Mouse (Mus musculus): ENCODE measurements around the gene Gm28053.

The Gm28053 gene

GRCm38 (mm10) chr6:48741273-48741672, 22.9 kb downstream of the Gm28053 start:
- no peak for DNase-seq (ENCODE audit: low spot score)

DNA sequence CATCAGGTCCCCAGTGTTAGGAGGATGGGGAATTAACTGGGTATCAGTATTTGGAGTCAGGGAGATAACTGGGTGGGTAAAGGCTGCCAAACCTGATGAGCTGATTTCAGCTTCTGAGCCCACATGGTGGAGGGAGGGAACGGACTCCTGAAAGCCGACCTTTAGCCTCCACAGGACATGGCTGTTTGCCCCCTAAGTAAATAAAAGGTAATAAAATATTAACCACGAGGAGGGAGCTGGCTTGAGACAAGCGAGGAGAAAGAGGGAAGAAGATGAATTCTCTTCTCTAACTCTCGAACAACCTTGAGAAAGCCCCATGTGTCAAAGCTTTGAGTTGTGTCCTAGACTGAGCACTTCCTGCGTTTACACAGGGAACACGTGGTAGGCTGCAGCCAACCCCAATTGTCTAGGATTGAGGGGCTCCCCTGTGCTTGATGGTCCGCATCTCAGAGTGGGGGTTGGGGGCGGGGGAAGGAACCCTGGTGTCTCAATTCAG, 23.4 kb downstream of the Gm28053 start:
- DNase-seq (ENCODE audit: low spot score), result no peak

GRCm38 (mm10) chr6:48742422-48743351, 24.3 kb downstream of the Gm28053 start:
- no peak for DNase-seq (ENCODE audit: low spot score)

- no peak for DNase-seq (ENCODE audit: low spot score)
These were observed 27.1 kb downstream of the Gm28053 start for GRCm38 (mm10) chr6:48745490-48745889.

DNA sequence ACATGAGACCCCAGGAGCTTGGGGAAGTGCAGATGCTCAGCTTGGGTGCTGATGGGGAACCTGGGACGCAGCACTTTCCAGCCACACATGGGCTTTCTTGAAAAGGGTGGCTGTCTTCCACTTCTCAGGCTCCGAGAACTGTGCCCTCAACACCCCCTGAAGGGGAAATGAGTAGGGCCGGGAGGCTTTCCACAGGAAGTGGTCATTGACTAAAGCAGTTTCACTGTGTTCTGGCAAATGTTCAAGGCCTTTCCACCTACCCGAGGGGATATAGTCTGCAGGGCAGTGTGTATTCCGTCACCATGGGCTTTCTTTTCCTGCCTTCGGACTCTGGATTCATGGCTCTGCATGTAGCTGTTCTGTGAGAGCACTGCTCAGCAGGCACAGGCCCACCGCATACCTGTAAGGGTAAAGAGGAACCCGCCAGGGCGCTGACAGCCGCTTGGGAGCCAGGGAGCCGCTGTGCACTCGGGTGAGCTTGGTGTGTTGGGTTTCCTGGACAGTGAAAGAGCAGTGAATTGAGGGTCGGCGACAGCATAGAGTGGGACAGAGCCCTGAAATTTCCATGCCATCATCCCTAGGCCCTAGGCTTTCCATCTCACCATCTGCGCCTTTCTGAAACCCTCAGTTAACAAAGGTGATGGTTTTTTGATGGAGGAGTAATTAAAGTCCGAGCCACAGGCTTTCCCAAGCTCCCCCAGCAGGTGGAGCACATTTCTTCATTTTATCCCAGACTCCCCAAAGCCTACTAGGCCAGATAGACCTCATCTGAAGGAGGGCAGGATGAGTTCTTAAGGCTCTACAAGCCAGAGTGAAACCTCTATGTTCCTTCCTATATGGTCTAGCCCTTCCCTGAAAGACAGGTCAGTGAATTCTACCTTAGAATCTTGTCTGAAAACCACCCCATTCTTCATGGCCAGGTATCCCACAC, 27.8 kb downstream of the Gm28053 start, which contains the start of gene Gimap5:
Gimap5 (plus strand) TSS at position 239 of the 931 bp plus-strand sequence.
- no peak for DNase-seq (ENCODE audit: low spot score)

DNA sequence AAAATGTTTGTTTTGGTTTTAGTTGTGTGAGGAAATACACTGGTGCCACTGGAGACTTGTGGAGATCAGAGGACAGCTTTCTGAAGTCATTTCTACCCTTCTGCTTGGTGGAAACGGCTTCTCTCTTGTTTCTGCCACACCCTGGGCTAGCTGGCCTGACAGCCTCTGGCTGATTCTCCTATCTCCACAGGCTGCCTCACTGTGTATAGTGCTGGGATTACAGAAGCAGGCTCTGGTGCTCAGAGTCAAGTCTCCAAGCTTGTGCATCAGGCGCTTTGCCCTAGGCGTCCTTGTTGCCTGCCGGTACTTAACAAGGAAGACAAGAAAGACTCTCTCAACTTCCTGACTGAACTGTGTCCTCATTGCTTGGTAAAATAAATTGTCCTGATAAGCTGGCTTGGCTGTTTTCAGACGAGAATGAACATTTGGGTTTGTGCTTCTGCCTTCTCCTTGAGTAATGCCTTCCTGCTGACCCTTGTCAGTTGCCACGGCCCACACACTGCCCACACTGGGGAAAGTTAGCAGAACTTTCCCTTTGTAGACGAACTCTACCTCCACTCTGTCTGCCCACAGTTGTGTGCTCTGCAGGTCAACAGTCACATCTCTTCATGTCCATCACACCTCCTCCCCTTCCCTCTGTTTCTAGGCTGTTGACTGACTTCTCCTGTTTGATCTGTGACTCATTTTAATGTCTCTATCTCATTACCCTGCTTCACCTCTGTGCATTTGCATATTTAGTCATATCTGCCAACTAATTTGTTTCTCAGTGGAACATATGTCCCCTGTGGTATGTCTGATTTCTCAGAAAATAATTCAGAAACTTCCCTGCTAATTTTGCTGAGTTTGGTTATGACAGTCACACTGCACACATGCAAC, 28.9 kb downstream of the Gm28053 start:
- DNase-seq (ENCODE audit: low spot score), result no peak

DNA sequence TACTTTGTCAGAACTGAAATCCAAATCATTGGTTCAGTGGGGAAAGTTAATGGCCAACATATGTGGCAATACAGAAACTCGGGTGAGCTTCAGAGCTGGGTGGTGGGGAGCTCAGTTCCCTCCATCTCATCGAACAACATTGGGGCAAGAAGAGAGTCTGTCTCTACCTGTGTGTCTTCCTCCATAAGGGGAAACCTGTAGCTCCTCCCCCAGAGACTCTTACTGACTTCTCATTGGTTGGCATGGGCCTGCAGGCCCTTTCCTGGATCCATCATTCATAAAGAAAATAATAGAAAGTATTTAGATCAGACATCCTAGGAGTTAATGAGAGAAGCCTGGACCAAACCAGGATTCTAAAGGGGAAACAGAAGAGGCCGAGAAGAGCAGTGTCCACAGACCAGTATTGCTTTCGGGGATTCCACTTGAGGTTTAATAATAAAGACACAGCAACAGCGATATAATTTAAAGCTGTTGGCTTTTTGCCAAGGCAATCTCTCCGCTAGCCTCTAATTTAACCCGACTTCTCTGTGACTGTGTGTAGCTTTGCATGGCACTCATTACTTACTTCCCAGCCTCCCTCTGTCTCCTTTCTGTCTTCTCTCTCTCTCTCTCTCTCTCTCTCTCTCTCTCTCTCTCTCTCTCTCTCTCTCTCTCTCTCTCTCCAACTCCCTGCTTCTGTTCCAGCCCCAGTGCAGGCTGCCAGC, 45.3 kb downstream of the Gm28053 start:
- no peak for DNase-seq (ENCODE audit: low spot score)

DNA sequence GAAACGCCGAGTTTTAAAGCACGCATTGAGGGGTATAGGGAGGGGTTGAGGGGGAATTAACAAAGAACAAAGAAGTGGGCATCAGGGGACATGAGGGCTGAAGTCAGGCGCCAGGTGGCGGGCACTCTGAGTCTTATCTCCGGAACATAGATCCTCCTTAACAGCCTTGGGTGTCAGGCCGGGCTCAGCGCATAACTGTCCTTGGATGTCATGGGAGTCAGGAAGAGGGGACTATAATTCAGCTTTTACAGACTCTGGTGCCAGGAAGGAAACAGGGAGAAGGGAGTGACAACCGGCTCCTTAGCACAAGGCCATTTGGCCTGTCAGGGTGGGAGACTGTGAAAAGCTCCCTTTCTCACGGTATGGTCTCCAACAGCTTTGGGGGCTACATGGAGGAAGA, 46.1 kb downstream of the Gm28053 start:
- no peak for DNase-seq (ENCODE audit: low spot score)

DNA sequence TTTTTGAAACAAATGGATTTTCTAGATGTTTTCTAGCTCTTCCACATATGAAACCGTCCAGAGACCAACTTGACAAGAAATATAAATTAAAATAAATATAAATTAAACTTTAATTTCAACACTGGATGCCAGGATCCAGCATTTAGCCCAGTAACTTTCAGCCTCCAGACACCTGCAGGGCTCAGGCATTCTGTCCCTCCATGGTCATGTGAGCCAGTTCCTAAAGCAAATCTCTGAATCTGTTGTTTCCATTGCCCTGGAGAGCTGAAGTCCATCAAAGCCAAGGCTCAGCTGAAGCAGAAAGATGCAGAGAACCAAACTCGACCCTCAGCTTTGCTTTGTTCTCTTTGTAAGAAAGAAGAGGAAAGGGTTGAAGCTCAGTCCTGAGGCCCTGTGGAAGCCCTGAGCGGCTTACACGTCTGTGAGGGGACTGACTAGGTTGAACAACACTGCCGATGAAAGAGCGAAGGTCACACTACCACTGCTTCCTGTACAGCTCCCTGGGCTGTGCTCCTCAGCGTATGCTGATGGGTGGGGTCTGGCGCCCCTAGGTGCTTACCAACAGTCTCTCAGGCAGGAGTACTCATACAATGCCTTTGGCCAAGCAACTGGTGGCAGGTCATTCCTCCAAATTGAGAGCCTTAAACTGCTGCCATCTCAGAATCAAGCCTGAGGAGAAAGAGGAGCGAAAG, 49.9 kb downstream of the Gm28053 start:
- DNase-seq (ENCODE audit: low spot score), result no peak

DNA sequence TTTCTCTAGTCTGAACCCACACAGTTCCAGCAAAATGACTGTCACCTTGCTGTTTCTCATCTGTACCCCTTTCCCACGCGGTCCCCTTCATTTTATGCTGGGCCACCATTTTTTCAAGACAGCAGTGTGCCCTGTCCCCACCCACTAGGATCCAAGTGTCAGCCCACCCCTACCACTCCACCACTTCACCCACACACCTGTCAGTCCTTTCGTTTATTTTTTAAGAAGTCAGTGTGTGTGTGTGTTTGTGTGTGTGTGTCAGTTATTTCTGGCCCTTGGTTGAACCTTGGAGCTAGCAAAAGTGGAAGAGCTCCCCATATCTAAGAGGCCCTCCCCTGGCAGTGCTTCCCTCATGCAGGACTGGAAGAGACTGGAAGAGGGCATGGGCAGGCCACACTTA, 50.5 kb downstream of the Gm28053 start:
- DNase-seq (ENCODE audit: low spot score), result no peak

GRCm38 (mm10) chr6:48770696-48771095, 52.3 kb downstream of the Gm28053 start, which contains the start of gene Gimap3:
TSS of gene Gimap3 (minus strand) at chr6:48770851.
- no peak for DNase-seq (ENCODE audit: low spot score)

DNA sequence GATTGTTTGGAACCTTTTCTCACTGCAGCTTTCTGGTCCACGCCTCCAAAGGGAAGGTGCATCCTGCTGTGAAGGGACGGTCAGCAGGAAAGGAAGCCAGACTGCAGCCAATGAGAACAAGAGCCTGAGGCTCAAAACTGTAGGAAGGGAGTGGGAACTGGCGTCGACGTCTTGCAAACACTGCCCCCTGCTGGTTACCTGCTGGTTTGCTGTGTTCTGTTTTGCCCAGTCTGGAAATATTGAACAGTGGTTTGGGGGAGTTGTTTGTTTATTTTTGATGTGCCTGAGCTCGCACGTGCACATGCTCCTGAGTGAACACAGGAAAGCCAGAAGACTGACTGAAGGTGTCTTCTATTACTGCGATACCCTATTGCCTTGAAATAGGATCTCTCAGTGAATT, 53.6 kb downstream of the Gm28053 start:
- peak; percentile 68 for DNase-seq (ENCODE audit: low spot score)

DNA sequence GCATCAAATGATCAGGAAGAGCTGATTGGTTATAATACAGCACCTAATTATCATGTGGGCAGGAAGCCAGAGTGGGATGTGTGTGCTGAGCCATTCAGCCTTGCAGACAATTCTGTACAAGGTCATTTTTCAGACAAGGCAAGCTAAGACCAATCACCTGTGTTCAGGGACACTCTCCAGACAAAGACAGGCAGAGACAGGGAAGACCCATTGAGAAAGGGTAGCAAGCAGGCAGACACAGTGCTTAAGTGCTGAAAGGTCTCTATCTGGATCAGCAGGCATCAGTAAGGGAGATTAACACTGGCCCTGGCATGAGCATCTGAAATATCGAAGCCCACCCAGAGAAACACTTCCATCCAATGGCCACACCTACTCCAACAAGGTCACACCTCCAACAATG, 66.0 kb downstream of the Gm28053 start:
- DNase-seq (ENCODE audit: low spot score), result no peak

- no peak for DNase-seq (ENCODE audit: low spot score)
These were observed 66.8 kb downstream of the Gm28053 start for GRCm38 (mm10) chr6:48785189-48785588.

DNA sequence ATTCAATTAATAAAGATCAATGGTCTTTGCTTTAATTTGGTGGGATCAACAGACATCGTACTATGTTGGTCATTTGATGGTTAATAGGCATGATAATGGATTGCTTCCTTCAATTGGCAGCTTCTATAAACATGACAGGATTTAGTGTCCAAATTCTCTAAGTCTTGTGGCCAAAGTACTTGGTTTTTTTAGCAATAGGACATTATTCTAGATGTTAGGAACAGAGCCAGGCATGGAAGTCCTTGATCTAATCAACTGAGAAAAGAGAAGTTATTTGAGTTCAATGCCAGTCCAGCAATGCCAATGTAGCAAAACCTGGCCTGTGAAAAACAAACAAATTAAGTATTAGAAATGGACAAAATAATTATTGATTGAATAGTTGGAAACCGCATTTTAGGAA, 67.2 kb downstream of the Gm28053 start:
- DNase-seq (ENCODE audit: low spot score), result no peak

DNA sequence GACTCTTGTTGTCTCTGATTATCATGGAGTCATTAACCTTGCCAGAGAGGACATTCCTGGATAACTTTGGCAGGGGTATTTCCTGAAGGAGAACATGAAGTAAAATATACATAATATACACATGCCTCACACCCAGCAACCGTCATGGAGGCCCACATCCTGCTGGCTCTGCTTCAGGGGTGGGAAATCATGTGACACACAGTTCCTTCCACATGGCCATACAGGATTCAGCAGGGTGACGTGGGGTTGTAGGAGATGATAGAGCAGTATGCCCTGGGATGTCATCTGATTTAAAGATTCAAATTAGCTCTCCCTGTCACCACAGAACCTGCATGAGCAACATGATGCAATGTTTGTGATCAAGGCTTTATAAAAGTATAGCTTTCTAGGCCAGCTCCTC, 69.5 kb downstream of the Gm28053 start:
- DNase-seq (ENCODE audit: low spot score), result no peak

- no peak for DNase-seq (ENCODE audit: low spot score)
These were observed 83.5 kb downstream of the Gm28053 start for GRCm38 (mm10) chr6:48801897-48802296.
